Mouse (Mus musculus): ENCODE measurements at regions not wholly inside any gene's neighbourhood (a gene's known extent, or its start where the extent isn't known, plus 50 kb on each side); places are given as distances from the start of the nearest gene placed in this dataset.
"Not testable (repeated sequence)": the region's sequence is repeated elsewhere in the genome, so short reads cannot be mapped to it uniquely, and the experiment has no call there.

DNA sequence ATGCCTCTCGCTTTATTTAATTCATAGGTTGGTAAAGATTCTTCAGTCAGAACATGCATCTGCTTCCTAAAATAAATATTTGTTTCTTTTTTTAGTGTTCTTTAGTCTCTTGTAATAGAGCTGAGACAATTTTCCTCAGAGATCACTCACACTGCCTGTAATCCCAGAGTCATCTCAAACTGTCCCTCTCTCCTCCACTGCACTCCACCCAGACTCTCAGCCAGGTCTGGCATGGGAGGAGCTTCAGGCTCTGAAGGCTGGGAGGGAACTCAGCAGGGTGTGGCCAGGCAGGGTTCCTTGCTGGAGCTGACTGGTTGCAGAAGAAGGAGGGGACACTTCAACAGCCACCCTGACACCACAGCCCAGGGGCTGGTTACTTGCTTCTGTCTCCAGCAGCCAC, 524.8 kb downstream of the Dad1 start:
- DNase-seq (ENCODE audit: extremely low spot score, low spot score): not testable (repeated sequence)

- not testable (repeated sequence) for DNase-seq (ENCODE audit: extremely low spot score, low spot score)
Observed at GRCm38 (mm10) chr14:53726914-53727313, 527.0 kb downstream of the Dad1 start.

- not testable (repeated sequence) for DNase-seq (ENCODE audit: extremely low spot score, low spot score)
Observed at GRCm38 (mm10) chr14:53723611-53724010, 530.3 kb downstream of the Dad1 start.

DNA sequence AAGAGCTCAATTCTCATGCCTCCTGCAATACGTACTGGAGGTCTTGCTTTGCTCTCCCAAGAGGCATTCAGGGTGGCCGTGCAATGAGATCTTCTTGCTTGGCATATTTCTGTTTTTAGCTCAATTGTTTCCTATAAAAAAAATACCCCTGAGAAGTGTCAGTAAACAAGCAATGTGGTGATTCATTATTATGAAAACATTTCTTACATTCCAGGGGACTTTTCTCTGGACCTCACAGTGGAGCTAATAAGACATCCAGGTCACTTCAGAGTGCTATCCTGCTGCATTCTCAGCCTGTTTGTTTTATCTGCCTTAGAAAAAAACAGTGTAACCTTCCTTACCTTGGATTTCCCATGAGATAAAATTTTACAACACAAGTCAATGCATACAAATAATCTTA, 532.0 kb downstream of the Dad1 start:
- not testable (repeated sequence) for DNase-seq (ENCODE audit: extremely low spot score, low spot score)

GRCm38 (mm10) chr14:53709627-53710026, 544.3 kb downstream of the Dad1 start:
- not testable (repeated sequence) for DNase-seq (ENCODE audit: extremely low spot score, low spot score)

- not testable (repeated sequence) for DNase-seq (ENCODE audit: extremely low spot score, low spot score)
Observed at GRCm38 (mm10) chr14:53704351-53704750, 549.6 kb downstream of the Dad1 start.

DNA sequence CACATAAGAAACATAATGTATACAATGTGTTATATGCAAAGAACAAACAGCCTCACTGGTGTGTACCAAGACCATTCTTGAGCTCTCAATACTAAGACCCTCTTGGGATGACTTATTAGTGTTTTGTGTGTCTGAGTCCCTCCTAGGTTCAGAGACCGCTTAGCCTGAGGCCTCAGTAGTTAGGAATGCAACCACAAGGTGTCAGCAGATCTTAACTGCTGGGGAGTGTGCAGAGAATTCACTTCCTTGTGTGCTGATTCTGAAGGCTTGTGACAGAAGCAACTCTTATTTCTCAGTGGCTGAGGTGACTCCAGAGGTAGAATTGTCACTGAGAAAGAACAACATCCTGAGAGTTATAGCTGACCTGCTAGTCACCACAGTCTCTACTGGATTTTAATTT, 550.3 kb downstream of the Dad1 start:
- not testable (repeated sequence) for DNase-seq (ENCODE audit: extremely low spot score, low spot score)

GRCm38 (mm10) chr14:53684100-53684499, 569.8 kb downstream of the Dad1 start:
- DNase-seq (ENCODE audit: extremely low spot score, low spot score): not testable (repeated sequence)

GRCm38 (mm10) chr14:53683361-53684015, 570.4 kb downstream of the Dad1 start:
- not testable (repeated sequence) for DNase-seq (ENCODE audit: extremely low spot score, low spot score)

GRCm38 (mm10) chr14:53682679-53683078, 571.2 kb downstream of the Dad1 start:
- not testable (repeated sequence) for DNase-seq (ENCODE audit: extremely low spot score, low spot score)

DNA sequence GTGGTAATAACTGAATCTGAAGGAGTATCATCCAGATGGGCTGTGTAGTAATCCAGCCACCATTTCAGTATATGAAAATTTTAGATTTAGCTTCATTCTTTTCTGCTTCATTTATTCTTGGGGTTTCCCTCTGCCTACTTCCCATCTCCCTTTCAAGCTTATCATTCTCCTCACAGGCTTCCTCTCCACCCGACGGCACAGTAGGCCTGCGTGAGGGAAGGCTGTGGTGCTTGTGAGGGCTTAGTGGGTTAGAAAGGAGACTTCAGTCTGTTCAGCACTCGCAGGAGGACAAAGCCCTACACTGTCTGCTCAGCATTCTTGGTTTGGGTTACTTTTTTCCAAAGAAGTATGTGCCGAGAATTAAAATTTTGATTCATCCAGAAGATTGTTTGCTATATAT, 572.6 kb downstream of the Dad1 start:
- DNase-seq (ENCODE audit: extremely low spot score, low spot score): not testable (repeated sequence)

DNA sequence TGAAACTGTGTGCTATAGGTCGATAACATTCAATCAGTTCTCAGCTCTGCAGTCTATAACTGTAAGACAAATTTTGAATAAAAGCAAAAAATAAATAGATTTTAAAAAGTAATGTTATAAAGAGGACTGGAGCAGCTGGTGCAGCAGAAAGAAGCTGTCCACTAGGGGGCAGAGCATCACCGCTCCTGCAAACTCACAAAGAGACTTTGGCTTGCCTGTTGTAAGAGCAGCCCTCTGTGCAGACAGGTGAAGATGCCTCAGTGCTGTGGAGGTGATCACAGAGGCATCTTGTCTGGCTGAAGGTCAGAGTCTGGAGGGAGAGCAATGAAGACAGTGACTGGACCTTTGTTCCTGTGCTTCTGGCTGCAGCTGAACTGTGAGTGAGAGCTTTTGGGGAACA, 588.2 kb downstream of the Dad1 start:
- DNase-seq (ENCODE audit: extremely low spot score, low spot score): peak; percentile 22

GRCm38 (mm10) chr14:53662700-53663355, 591.1 kb downstream of the Dad1 start:
- DNase-seq (ENCODE audit: extremely low spot score, low spot score): not testable (repeated sequence)

GRCm38 (mm10) chr14:53654669-53655068, 599.2 kb downstream of the Dad1 start:
- DNase-seq (ENCODE audit: extremely low spot score, low spot score): not testable (repeated sequence)

- not testable (repeated sequence) for DNase-seq (ENCODE audit: extremely low spot score, low spot score)
Observed at GRCm38 (mm10) chr14:53651061-53651460, 602.8 kb downstream of the Dad1 start.

- DNase-seq (ENCODE audit: extremely low spot score, low spot score): not testable (repeated sequence)
Observed at GRCm38 (mm10) chr14:53649189-53649588, 604.7 kb downstream of the Dad1 start.

- DNase-seq (ENCODE audit: extremely low spot score, low spot score): not testable (repeated sequence)
Observed at GRCm38 (mm10) chr14:53640441-53640840, 613.5 kb downstream of the Dad1 start.

GRCm38 (mm10) chr14:53637664-53638063, 616.2 kb downstream of the Dad1 start:
- DNase-seq (ENCODE audit: extremely low spot score, low spot score): not testable (repeated sequence)

GRCm38 (mm10) chr14:53635206-53635605, 618.7 kb downstream of the Dad1 start:
- DNase-seq (ENCODE audit: extremely low spot score, low spot score): not testable (repeated sequence)

- not testable (repeated sequence) for DNase-seq (ENCODE audit: extremely low spot score, low spot score)
Observed at GRCm38 (mm10) chr14:53634320-53634979, 619.5 kb downstream of the Dad1 start.

GRCm38 (mm10) chr14:53633743-53634142, 620.2 kb downstream of the Dad1 start:
- DNase-seq (ENCODE audit: extremely low spot score, low spot score): not testable (repeated sequence)

- DNase-seq (ENCODE audit: extremely low spot score, low spot score): not testable (repeated sequence)
Observed at GRCm38 (mm10) chr14:53621376-53621775, 632.5 kb downstream of the Dad1 start.
